ENCODE assay signal across 8 mouse cellular contexts in genomic region chr19:40437651-40438068, GRCm38 (mm10).
A peak's percentile ranks its signal among the peaks of the same experiment; 100 is the strongest.
DNase-seq lines count a peak whose midpoint lies in the region; ATAC-seq lines count a peak whose summit lies in the region.

No protein-coding gene starts in this region.

- 13% methylated on average over 9 of the region's 9 CpGs for WGBS in heart, embryonic 13.5 days
- WGBS in limb, embryonic 15.5 days: 54% methylated on average over 9 of the region's 9 CpGs

- H3K27me3 ChIP-seq in heart, embryonic 13.5 days (replicated peaks): no peaks in the 10 kb centered on the region
- no peaks in the 10 kb centered on the region for H3K27me3 ChIP-seq in limb, embryonic 15.5 days

- peak; percentile 41 for DNase-seq in NIH3T3 (ENCODE audit: low read depth)
- DNase-seq in skeletal muscle tissue, adult 2 months (ENCODE audit: low read depth, low spot score): peak; percentile 72
- no peak for DNase-seq in frontal cortex, postnatal 36 days (ENCODE audit: low spot score in 2 of 2)
- DNase-seq in spleen, postnatal 36 days (ENCODE audit: low spot score in 2 of 2): no peak
- no peak for DNase-seq in frontal cortex, adult 2 months (ENCODE audit: extremely low spot score in 1 of 2, low spot score in 1 of 2)

- peak overlapping the region; percentile 9; the same call in 1 of the 2 replicates for H3K4me3 ChIP-seq in brown adipose tissue, adult 24 weeks (ENCODE audit: insufficient read depth, low read depth, low read length)
- peak overlapping the region; percentile 7; the same call in 1 of the 2 replicates for H3K4me3 ChIP-seq in heart, embryonic 13.5 days
- H3K4me3 ChIP-seq in limb, embryonic 15.5 days: no peak overlapping the region

- H3K4me2 ChIP-seq in heart, embryonic 13.5 days: peak overlapping the region; percentile 44
- H3K4me2 ChIP-seq in limb, embryonic 15.5 days: no peak overlapping the region

- H3K27ac ChIP-seq in brown adipose tissue, adult 24 weeks (replicated peaks; ENCODE audit: low read depth, low read length): peak overlapping the region; percentile 89
- H3K27ac ChIP-seq in heart, embryonic 13.5 days (replicated peaks): peak overlapping the region; percentile 85
- H3K27ac ChIP-seq in limb, embryonic 15.5 days: peak overlapping the region; percentile 2; the same call in 1 of the 2 replicates

- H3K4me1 ChIP-seq in brown adipose tissue, adult 24 weeks (ENCODE audit: control insufficient read depth, insufficient read depth, insufficient read length, low read length): peaks cover 46% of the 10 kb centered on the region
- H3K4me1 ChIP-seq in heart, embryonic 13.5 days: peaks cover 93% of the 10 kb centered on the region
- H3K4me1 ChIP-seq in limb, embryonic 15.5 days: peaks cover 9% of the 10 kb centered on the region; the same call in 1 of the 2 replicates

- no peak for ATAC-seq in heart, embryonic 13.5 days (ENCODE audit: extremely low read depth, insufficient number of reproducible peaks, low FRiP score, low TSS enrichment)
- ATAC-seq in limb, embryonic 15.5 days (ENCODE audit: insufficient number of reproducible peaks, low FRiP score, low TSS enrichment, low read depth): no peak

- H3K36me3 ChIP-seq in heart, embryonic 13.5 days: no peaks in the 10 kb centered on the region
- H3K36me3 ChIP-seq in limb, embryonic 15.5 days: no peaks in the 10 kb centered on the region

- no peaks in the 10 kb centered on the region for H3K9me3 ChIP-seq in heart, embryonic 13.5 days
- no peaks in the 10 kb centered on the region for H3K9me3 ChIP-seq in limb, embryonic 15.5 days

- peak overlapping the region; percentile 47 for H3K9ac ChIP-seq in heart, embryonic 13.5 days
- H3K9ac ChIP-seq in limb, embryonic 15.5 days: no peak overlapping the region

Comparison
In these comparisons a context has a peak if more than half of its experiments do, and no peak if none do; other contexts are left out.
1. DNase-seq: peak in NIH3T3 (single experiment) and skeletal muscle tissue, adult 2 months (single experiment); none in frontal cortex, postnatal 36 days (0 of 2), spleen, postnatal 36 days (0 of 2) and frontal cortex, adult 2 months (0 of 2).
2. H3K27ac ChIP-seq: peak in every context shown above with its lines; median percentile 89 in brown adipose tissue, adult 24 weeks; 85 in heart, embryonic 13.5 days; 2 in limb, embryonic 15.5 days.